Mouse (Mus musculus): ENCODE results near the gene Ip6k1. TPM values are rescaled to one million over a fixed set of nuclear protein-coding genes. Genes with fewer than 3 reads are reported as not detected.

Ip6k1 gene
- total RNA-seq, 2 experiments from 2014 or later: 26.3 to 28.8 TPM

GRCm38 (mm10) chr9:108082988-108083431 is 80.7 kb downstream of the Ip6k1 start, which contains the start of gene Rnf123:
TSS of gene Rnf123 (minus strand) at chr9:108083346.
- no peak for DNase-seq
- intact Hi-C loops (cut with DNase I; ENCODE audit: low total_unique reads): no loop called here

GRCm38 (mm10) chr9:108083561-108083960 is 81.3 kb downstream of the Ip6k1 start:
- DNase-seq: no peak
- intact Hi-C loops (cut with DNase I; ENCODE audit: low total_unique reads): no loop called here

- no peak for DNase-seq
- intact Hi-C loops (cut with DNase I; ENCODE audit: low total_unique reads): no loop called here
Measured at GRCm38 (mm10) chr9:108085261-108085660, 83.0 kb downstream of the Ip6k1 start.

GRCm38 (mm10) chr9:108090611-108091120 is 88.4 kb downstream of the Ip6k1 start:
- intact Hi-C loops (cut with DNase I; ENCODE audit: low total_unique reads): no loop called here
- no peak for DNase-seq

GRCm38 (mm10) chr9:108093586-108093985 is 91.3 kb downstream of the Ip6k1 start:
- DNase-seq: no peak
- intact Hi-C loops (cut with DNase I; ENCODE audit: low total_unique reads): no loop called here

- DNase-seq: peak; percentile 96
- intact Hi-C loops (cut with DNase I; ENCODE audit: low total_unique reads): no loop called here
Measured at GRCm38 (mm10) chr9:108094184-108094941, 92.1 kb downstream of the Ip6k1 start, which contains the start of gene Apeh. TSS of gene Apeh (minus strand) at chr9:108094606.

GRCm38 (mm10) chr9:108094998-108095411 is 92.7 kb downstream of the Ip6k1 start:
- DNase-seq: no peak
- intact Hi-C loops (cut with DNase I; ENCODE audit: low total_unique reads): loop anchor here (5.0 kb wide), 1 partner anchor 192 kb away; no protein-coding TSS in a partner anchor

- DNase-seq: peak; percentile 61
- intact Hi-C loops (cut with DNase I; ENCODE audit: low total_unique reads): loop anchor here (5.0 kb wide), 1 partner anchor 192 kb away; no protein-coding TSS in a partner anchor
Measured at GRCm38 (mm10) chr9:108095518-108095917, 93.2 kb downstream of the Ip6k1 start.

- intact Hi-C loops (cut with DNase I; ENCODE audit: low total_unique reads): loop anchor here (2.0 to 5.0 kb wide), 2 partner anchors 105 to 191 kb away; no protein-coding TSS in a partner anchor
- no peak for DNase-seq
Measured at GRCm38 (mm10) chr9:108095949-108096712, 93.8 kb downstream of the Ip6k1 start.

Small RNA genes lying within 50 kb of the gene (microRNA-seq; reads per million reads assigned to microRNA genes)
- gene Mir7088: 0 reads per million in 2 experiments

Other genes starting within 250 kb of the Ip6k1 start
- 10 to 100 TPM; 30.9 to 40.5 TPM for gene Rbm5, start 231.5 kb upstream of the Ip6k1 start, total RNA-seq (2021)
- 10 to 100 TPM; 18.0 to 19.7 TPM for gene Rbm6, start 129.3 kb upstream of the Ip6k1 start, total RNA-seq (2021)
- 1 to 10 TPM; 5.9 to 6.7 TPM for gene Mon1a, start 114.3 kb upstream of the Ip6k1 start, total RNA-seq (2021)
- gene Mst1r, start 95.6 kb upstream of the Ip6k1 start, total RNA-seq (2021): 1 to 10 TPM; 1.2 to 1.8 TPM
- gene Actl11, start 74.0 kb upstream of the Ip6k1 start, total RNA-seq (2021): not detected
- gene Camkv, start 66.8 kb upstream of the Ip6k1 start, total RNA-seq (2021): under 1 TPM; 0.16 to 0.24 TPM
- gene Traip, start 52.4 kb upstream of the Ip6k1 start, total RNA-seq (2021): 1 to 10 TPM in 1 of 2 experiments, under 1 TPM in 1; 0.97 to 1.1 TPM
- gene Uba7, start 27.0 kb upstream of the Ip6k1 start, total RNA-seq (2021): 1 to 10 TPM; 2.6 to 4.0 TPM
- under 1 TPM in 1 of 2 experiments, not detected in 1; 0.33 TPM for gene Gm20661, start 19.4 kb upstream of the Ip6k1 start, total RNA-seq (2021)
- 1 to 10 TPM; 6.0 to 7.6 TPM for gene Inka1, start 16.6 kb upstream of the Ip6k1 start, total RNA-seq (2021)
- 1 to 10 TPM in 1 of 2 experiments, under 1 TPM in 1; 0.68 to 1.1 TPM for gene Cdhr4, start 10.0 kb upstream of the Ip6k1 start, total RNA-seq (2021)
- not detected for gene Gm20662, start 6.2 kb upstream of the Ip6k1 start, total RNA-seq (2021)
- 1 to 10 TPM; 4.7 to 8.3 TPM for gene Gmppb, start 46.7 kb downstream of the Ip6k1 start, total RNA-seq (2021)
- gene Amigo3, start 50.7 kb downstream of the Ip6k1 start, total RNA-seq (2021): 1 to 10 TPM; 1.0 to 2.4 TPM
- gene Mst1, start 77.9 kb downstream of the Ip6k1 start, total RNA-seq (2021): not detected
- 100 to 1,000 TPM; 154 to 161 TPM for gene Rnf123, start 80.8 kb downstream of the Ip6k1 start, total RNA-seq (2021)
- gene Apeh, start 92.1 kb downstream of the Ip6k1 start, total RNA-seq (2021): 10 to 100 TPM; 37.9 to 38.3 TPM
- under 1 TPM; 0.11 to 0.29 TPM for gene Bsn, start 187.9 kb downstream of the Ip6k1 start, total RNA-seq (2021)